Mouse (Mus musculus) cortical plate, adult 2 months (tissue): ENCODE data around the gene Pter. TPM values are rescaled to one million over a fixed set of nuclear protein-coding genes. Genes with fewer than 3 reads are reported as not detected.
A peak's percentile ranks its signal among the peaks of the same experiment; 100 is the strongest.

Experiments
- H3K27ac ChIP-seq: fragments of 200-500 bp; 2 replicates; pipeline ENCODE4 v1.5.1; 2012; ENCODE audit warnings: low read length, control low read depth, inconsistent platforms; ENCODE audit not compliant: insufficient read depth
- H3K4me1 ChIP-seq: fragments of 200-500 bp; 2 replicates; pipeline ENCODE4 v1.6.1; 2011; ENCODE audit warnings: low read length; ENCODE audit not compliant: control insufficient read depth, insufficient read depth
- H3K4me3 ChIP-seq: fragments of 200-500 bp; 2 replicates; pipeline ENCODE4 v1.5.1; 2011; ENCODE audit warnings: mild to moderate bottlenecking, low read length, control low read depth; ENCODE audit not compliant: insufficient read depth
- CTCF ChIP-seq: fragments of 200-500 bp; IDR thresholded peaks from 2 replicates; pipeline ENCODE4 v1.5.1; 2011; ENCODE audit warnings: mild to moderate bottlenecking, control low read depth, low read length; ENCODE audit not compliant: insufficient read depth; ENCODE audit errors: extremely low read depth
- POLR2A ChIP-seq: fragments of 200-500 bp; IDR thresholded peaks from 2 replicates; pipeline ENCODE4 v1.6.1; 2011; ENCODE audit warnings: mild to moderate bottlenecking, low read length, control low read depth; ENCODE audit not compliant: insufficient read depth; ENCODE audit errors: extremely low read depth
- polyA plus RNA-seq: library from polyadenylated mRNA; depleted of rRNA; stranded (reverse); fragments of >200 nt; gene quantifications from 2 replicates; pipeline ENCODE4 v1.2.3, GENCODE M21; 2012; rRNA removed

Pter gene
- polyA plus RNA-seq = 2.9 and 3.4 TPM in 2 replicates

DNA sequence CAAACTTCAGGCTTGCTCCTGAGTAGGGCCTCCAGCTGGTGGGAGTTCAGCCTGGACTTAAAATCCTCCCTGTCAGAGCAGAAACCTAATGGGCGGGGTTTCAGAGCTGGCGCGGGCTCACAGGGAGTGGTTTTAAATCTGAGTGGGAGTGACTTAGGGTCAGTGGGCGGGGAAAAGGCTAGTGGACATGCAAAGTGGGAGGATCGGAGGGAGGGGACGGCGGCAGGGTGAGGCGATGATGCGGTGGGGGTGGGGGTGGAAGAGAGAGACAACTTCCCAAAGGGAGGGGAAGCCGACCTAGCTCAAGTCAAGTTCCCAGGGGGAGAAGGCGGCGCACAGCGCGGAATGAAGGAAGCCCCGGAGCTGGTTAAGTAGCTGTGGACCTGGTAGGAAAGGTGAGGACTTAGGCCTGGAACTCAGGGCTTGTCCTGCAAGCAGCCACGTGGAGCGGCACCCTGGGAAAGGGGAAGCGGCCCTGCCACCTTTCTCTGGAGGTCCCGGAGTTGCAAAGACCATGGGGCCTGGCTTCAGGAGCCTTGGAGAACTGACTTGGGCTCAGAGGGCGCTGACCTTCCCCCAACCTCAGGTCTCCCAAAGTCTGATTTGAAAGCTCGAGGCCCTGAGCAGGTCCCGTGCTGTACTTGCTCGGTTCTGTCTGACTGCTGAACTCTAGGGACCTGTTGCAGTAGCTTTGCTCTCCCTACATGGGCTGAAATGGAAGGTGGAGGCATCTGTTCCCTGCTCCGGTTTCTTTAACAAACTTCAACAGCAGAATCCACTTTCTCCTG lies at the start of gene Pter:
TSS of gene Pter (plus strand) at position 238 of the 788 bp plus-strand sequence.
- TF ChIP-seq POLR2A = no peak
- TF ChIP-seq CTCF = no peak
- Histone ChIP-seq H3K4me1 (no peaks in the 10 kb centered on the region), H3K27ac (no peak within 1 kb of the TSS), H3K4me3 (peak within 1 kb of the TSS; percentile 37)

DNA sequence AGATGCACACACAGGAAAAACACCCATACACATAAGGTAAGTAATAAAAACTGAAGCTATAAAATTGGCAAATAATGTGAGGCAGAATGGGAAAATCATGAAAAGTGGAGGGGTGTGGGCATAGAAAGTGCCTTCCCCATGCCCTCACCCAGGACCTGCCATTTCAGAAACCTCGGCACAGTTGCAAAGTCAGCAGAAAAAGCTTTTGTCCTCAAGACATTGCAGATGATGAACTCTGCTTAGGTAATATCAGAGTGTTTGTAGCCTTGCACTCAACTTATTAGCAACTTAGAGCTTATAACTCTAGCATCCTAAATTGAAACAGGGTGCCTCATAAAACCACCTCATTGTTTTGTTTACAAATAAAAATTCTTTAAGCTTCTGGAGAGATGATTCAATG lies 49.6 kb upstream of the Pter start:
- Histone ChIP-seq H3K4me3 (no peak overlapping the region), H3K27ac (no peak overlapping the region), H3K4me1 (no peaks in the 10 kb centered on the region)
- TF ChIP-seq POLR2A = no peak

DNA sequence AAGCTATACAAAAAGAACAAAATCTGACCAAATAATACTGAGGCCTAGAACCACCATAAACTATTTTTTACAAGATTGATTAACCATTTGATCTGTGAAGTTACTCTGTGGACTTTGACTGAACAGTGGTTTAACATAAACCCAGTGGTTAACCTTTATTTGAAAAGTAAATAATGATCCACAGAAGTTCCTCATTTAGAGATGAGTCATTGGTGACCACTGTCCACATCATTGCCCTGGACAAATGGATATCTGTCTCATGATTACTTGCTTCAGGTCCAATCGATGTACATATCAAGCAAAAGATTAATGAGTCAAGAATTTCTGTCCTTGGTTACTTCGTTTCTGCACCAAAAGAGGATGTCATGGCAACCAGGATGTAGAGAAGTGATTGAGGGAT lies 44.3 kb upstream of the Pter start:
- Histone ChIP-seq H3K27ac (no peak overlapping the region), H3K4me1 (peaks cover 1% of the 10 kb centered on the region; the same call in 1 of the 2 replicates), H3K4me3 (no peak overlapping the region)
- TF ChIP-seq POLR2A (no peak), CTCF (no peak)

DNA sequence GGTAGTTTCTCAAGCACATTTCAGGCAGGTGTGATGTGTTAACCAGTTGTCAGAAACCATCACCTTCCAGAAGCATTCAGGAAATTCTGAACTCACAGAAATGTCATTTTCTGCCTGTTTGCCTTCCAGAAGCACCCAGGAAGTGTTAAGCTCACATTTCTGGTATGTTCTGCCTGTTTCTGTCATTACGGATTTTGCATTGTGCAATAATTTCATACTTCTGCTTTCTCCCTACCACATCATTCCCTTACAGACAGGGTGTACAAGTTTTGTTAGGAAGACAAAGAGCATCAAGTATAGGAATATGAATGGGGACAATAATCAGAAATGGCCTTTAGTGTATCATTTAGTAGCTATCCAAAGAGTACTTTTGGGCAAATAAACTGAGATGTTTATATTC lies 42.8 kb upstream of the Pter start:
- H3K27ac ChIP-seq = no peak overlapping the region
- TF ChIP-seq POLR2A (no peak), CTCF (no peak)
- H3K4me3 ChIP-seq = no peak overlapping the region
- H3K4me1 ChIP-seq = peaks cover 1% of the 10 kb centered on the region; the same call in 1 of the 2 replicates

DNA sequence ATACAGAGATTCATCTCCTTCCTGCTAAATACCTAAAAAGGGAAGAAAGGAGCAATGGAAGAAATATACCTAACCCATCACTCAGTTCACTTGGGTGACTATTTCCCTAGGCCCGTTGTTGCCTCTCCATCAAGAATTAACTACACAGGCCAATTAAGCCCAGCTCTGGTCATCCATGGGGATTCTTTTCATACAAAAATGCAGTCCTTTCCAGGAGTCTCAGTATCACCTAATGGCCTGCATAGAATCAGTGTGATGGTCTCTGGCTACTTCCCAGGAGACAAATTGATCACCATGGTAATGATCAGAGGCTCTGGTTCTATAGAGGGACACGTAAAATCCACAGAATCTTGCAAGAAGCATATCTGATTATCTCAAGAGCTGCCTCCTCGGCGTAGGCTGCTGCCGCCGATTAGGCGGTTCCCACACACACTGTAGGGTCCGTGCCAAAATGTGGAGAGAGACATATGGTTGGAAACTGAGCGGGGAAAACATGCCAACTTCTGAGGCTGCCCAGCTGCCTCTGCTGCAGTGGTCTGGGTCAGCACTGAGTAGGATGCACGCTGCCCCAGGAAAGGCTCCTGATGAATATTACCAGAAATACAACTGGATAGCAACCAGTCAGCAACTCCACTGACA lies 40.4 kb upstream of the Pter start:
- Histone ChIP-seq H3K4me3 (no peak overlapping the region), H3K4me1 (peaks cover 1% of the 10 kb centered on the region; the same call in 1 of the 2 replicates), H3K27ac (no peak overlapping the region)
- TF ChIP-seq POLR2A = no peak
- TF ChIP-seq CTCF = no peak

DNA sequence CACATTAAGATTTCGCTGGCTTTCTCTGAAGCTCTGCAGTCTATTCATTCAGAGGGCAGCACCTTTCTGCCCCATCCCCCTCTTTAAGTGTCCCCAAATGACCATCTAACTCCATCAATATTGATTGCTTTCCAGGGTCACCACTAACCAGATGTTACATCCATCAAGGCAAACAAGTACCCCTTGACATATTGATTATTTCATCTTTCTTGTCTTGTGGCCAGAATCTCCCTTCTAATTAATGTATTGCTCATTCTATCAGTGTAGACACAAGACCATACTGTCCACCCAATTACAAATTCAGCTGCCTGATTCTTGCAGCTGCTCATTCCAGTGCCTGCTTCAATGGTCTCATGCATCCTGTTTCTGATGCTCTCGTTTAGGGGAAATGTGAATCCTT lies 36.8 kb upstream of the Pter start:
- TF ChIP-seq POLR2A (no peak), CTCF (no peak)
- no peak overlapping the region for H3K27ac ChIP-seq
- no peak overlapping the region for H3K4me3 ChIP-seq
- peaks cover 1% of the 10 kb centered on the region; the same call in 1 of the 2 replicates for H3K4me1 ChIP-seq

DNA sequence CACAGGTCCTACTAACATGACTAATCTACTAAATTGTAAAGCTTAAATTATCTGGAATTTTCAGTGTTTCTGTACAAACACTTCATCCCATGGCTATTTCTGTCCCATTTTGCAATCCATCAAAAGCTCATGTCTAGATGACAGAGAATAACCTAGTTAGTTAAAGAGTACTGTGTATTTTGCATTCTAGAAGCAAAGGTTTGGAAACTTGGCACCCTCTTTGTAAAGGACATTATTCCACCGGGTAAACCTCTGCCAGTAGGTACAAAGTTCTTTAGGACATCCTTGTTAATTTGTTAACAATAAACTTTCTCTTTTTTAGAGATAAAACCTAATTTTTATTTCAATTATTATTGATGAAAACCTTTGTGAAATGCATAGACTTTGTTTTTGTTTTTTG lies 18.1 kb upstream of the Pter start:
- no peaks in the 10 kb centered on the region for H3K4me1 ChIP-seq
- H3K27ac ChIP-seq = no peak overlapping the region
- TF ChIP-seq CTCF (no peak), POLR2A (no peak)
- no peak overlapping the region for H3K4me3 ChIP-seq

DNA sequence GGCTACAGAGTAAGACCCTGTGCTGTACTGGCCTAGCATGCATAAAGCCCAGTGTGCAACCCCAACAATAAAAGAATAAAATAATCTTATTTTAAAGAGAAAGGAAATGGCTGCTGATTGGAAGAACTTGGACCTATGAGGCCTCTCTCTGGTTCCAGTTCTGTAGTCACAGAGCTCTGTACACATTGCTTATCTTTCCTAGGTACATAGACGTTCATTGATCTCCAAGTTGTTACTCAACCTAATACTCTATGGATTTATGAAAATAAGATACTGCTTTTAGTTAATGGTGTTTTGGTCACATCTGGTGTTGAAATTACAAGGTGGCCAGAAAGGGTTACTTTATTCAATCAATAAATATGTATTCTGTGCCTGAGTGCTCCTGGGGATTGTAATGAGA lies 1.8 kb downstream of the Pter start:
- no peak overlapping the region for H3K4me3 ChIP-seq
- no peaks in the 10 kb centered on the region for H3K4me1 ChIP-seq
- no peak overlapping the region for H3K27ac ChIP-seq
- TF ChIP-seq CTCF (no peak), POLR2A (no peak)

DNA sequence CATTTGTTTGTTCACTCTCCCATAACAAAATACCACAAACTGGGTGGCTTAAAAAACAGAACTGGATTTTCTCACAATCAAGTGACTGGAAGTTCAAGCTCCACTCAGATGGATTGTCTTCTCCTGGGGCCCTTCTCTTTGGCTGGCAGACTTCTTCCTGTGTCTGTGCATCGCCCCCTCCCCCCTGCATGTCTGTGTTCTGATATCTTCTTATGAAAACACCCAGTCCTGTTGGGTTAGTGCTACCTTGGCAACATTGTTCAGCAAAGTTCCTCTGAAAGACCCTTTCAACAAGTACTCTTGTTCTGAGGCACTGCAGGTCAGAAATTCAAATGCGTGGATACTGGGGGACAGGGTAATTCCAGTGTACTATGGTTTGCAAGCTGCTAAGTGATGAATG lies 6.5 kb downstream of the Pter start:
- H3K4me3 ChIP-seq = no peak overlapping the region
- no peak overlapping the region for H3K27ac ChIP-seq
- TF ChIP-seq CTCF (no peak), POLR2A (no peak)
- H3K4me1 ChIP-seq = no peaks in the 10 kb centered on the region; the same call in 1 of the 2 replicates

DNA sequence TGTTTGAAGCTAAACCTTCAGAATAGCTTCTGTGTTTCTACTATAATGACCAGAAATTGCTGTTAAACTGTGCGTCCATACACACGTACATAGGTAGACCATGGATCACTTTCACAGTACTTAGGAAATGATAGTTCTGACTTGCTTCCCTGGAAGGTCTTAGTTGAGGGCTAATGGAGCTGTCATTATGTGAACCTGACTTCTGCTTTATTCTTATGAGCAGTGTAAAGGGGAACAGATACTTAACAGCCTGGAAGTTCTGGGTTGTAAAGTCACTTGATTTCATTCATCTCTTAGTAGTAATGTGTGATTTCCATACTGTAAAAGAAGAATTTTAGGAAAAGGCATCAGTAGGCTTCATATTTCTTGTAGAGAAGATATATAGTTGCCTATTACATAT lies 10.1 kb downstream of the Pter start:
- no peaks in the 10 kb centered on the region; the same call in 1 of the 2 replicates for H3K4me1 ChIP-seq
- no peak for TF ChIP-seq CTCF
- no peak for TF ChIP-seq POLR2A
- H3K4me3 ChIP-seq = no peak overlapping the region
- H3K27ac ChIP-seq = no peak overlapping the region

DNA sequence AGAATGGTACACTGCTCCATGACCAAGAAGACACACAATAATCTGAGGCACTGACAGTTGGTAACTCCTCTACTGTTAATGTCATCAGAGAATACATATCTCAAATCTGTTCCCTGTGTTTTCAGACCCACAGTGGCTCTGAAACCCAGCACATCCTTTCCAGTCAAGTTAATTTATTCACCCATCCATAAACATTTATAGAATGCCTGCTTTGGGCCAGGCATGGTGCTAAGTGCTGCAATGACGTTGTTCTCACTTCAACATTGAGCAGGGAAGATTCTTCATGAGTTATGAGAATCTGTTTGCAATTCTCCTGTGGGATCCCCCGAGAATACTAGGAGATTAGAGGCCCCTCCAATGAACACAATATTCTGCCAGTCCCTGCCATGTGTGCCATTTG lies 11.4 kb downstream of the Pter start:
- Histone ChIP-seq H3K4me1 (no peaks in the 10 kb centered on the region; the same call in 1 of the 2 replicates), H3K27ac (no peak overlapping the region), H3K4me3 (no peak overlapping the region)
- TF ChIP-seq POLR2A = no peak
- no peak for TF ChIP-seq CTCF
